In genomic region chr15:12640755-12641154, GRCm38 (mm10) we compare ENCODE assay signal across 12 mouse cellular contexts.
DNase-seq lines count a peak whose midpoint lies in the region; ATAC-seq and TF ChIP-seq lines count a peak whose summit lies in the region.
"Had no signal": no experiment of that assay in that cellular context is flagged by ENCODE, and none has a peak within 500 bp of the region (broad histone marks: within the 10 kb centered on the region; RNA-seq: fewer than 3 reads in every experiment).

No protein-coding gene starts in this region.

- 67% methylated on average over 7 of the region's 7 CpGs for WGBS in forebrain, postnatal 0 days
- 90% methylated on average over 7 of the region's 7 CpGs for WGBS in hindbrain, embryonic 13.5 days

- TF ChIP-seq CTCF in gastrocnemius, adult 2 months (IDR thresholded peaks at IDR 0.05), result no peak
- no peak for TF ChIP-seq CTCF in forebrain, postnatal 0 days (IDR thresholded peaks at IDR 0.05; ENCODE audit: low read depth)

- H3K36me3 ChIP-seq in forebrain, postnatal 0 days (ENCODE audit: insufficient read depth), result no peaks in the 10 kb centered on the region
- H3K36me3 ChIP-seq in hindbrain, embryonic 13.5 days, result no peaks in the 10 kb centered on the region
- H3K36me3 ChIP-seq: kidney, embryonic 15.5 days; midbrain, embryonic 12.5 days had no signal

- no peak overlapping the region for H3K4me3 ChIP-seq in gastrocnemius, adult 2 months
- no peak overlapping the region for H3K4me3 ChIP-seq in forebrain, postnatal 0 days (ENCODE audit: low read depth, low read length)
- no peak overlapping the region for H3K4me3 ChIP-seq in hindbrain, embryonic 13.5 days
- H3K4me3 ChIP-seq: kidney, embryonic 15.5 days; midbrain, embryonic 12.5 days had no signal

- H3K27ac ChIP-seq in gastrocnemius, adult 2 months, result no peak overlapping the region
- H3K27ac ChIP-seq in forebrain, postnatal 0 days (ENCODE audit: low read depth, low read length), result no peak overlapping the region; the same call in 1 of the 2 replicates
- no peak overlapping the region for H3K27ac ChIP-seq in hindbrain, embryonic 13.5 days
- H3K27ac ChIP-seq: kidney, embryonic 15.5 days; midbrain, embryonic 12.5 days; stomach, postnatal 0 days had no signal

- no peaks in the 10 kb centered on the region for H3K4me1 ChIP-seq in forebrain, postnatal 0 days (ENCODE audit: insufficient read depth)
- H3K4me1 ChIP-seq in hindbrain, embryonic 13.5 days (replicated peaks), result no peaks in the 10 kb centered on the region
- H3K4me1 ChIP-seq: midbrain, embryonic 12.5 days had no signal

- intact Hi-C loops in gastrocnemius, adult 2 months (cut with DNase I), result no loop called here

- H3K4me2 ChIP-seq in forebrain, postnatal 0 days (ENCODE audit: low read depth), result no peak overlapping the region
- no peak overlapping the region for H3K4me2 ChIP-seq in hindbrain, embryonic 13.5 days
- H3K4me2 ChIP-seq: kidney, embryonic 15.5 days; midbrain, embryonic 12.5 days had no signal

- H3K9me3 ChIP-seq in forebrain, postnatal 0 days (ENCODE audit: low read length), result no peaks in the 10 kb centered on the region
- no peaks in the 10 kb centered on the region for H3K9me3 ChIP-seq in hindbrain, embryonic 13.5 days
- H3K9me3 ChIP-seq: kidney, embryonic 15.5 days; midbrain, embryonic 12.5 days had no signal

- H3K9ac ChIP-seq in forebrain, postnatal 0 days, result no peak overlapping the region
- no peak overlapping the region for H3K9ac ChIP-seq in hindbrain, embryonic 13.5 days
- H3K9ac ChIP-seq: kidney, embryonic 15.5 days; midbrain, embryonic 12.5 days had no signal

- peak; percentile 88 for ATAC-seq in forebrain, postnatal 0 days
- ATAC-seq in hindbrain, embryonic 13.5 days (ENCODE audit: low FRiP score), result no peak

- DNase-seq in gastrocnemius, adult 2 months, result peak; percentile 79
- no peak for DNase-seq in gastrocnemius, postnatal 4 days (ENCODE audit: low spot score in 2 of 2)
- DNase-seq in forebrain, postnatal 0 days, result peak; percentile 60
- DNase-seq in left cerebral cortex, adult 18-20 months (ENCODE audit: low spot score in 2 of 2), result peak; percentile 54 to 70
- DNase-seq in right cerebral cortex, postnatal 10 days (ENCODE audit: low spot score in 2 of 2), result peak; percentile 73 to 83
- no peak for DNase-seq in ovary, postnatal 36 days (ENCODE audit: low spot score)
- DNase-seq in cerebellum, adult 11-12 months, result no peak
- DNase-seq: liver had no signal

- no peaks in the 10 kb centered on the region for H3K27me3 ChIP-seq in forebrain, postnatal 0 days (ENCODE audit: insufficient read depth, low read length)
- no peaks in the 10 kb centered on the region for H3K27me3 ChIP-seq in hindbrain, embryonic 13.5 days
- H3K27me3 ChIP-seq: kidney, embryonic 15.5 days; midbrain, embryonic 12.5 days had no signal

Comparison
In these comparisons a context has a peak if more than half of its experiments do, and no peak if none do; other contexts are left out.
1. DNase-seq: peak in gastrocnemius, adult 2 months (single experiment), forebrain, postnatal 0 days (single experiment), left cerebral cortex, adult 18-20 months (2 of 2) and right cerebral cortex, postnatal 10 days (2 of 2); none in gastrocnemius, postnatal 4 days (0 of 2), ovary, postnatal 36 days (single experiment) and cerebellum, adult 11-12 months (single experiment).